Mouse (Mus musculus) myocyte (in vitro differentiated cells): ENCODE data around the gene Akr1b8. TPM values are rescaled to one million over a fixed set of nuclear protein-coding genes. Genes with fewer than 3 reads are reported as not detected.

ENCODE experiments used
- H3K27me3 ChIP-seq: one replicate; pipeline ENCODE4 v1.6.1; 2011; ENCODE audit not compliant: control insufficient read depth, insufficient read depth, insufficient read length
- H3K36me3 ChIP-seq: one replicate; pipeline ENCODE4 v1.6.1; 2011; ENCODE audit not compliant: control insufficient read depth, insufficient read depth
- H3K4me2 ChIP-seq: one replicate; pipeline ENCODE4 v1.6.1; 2011; ENCODE audit warnings: low read depth, control low read depth
- H3K4me3 ChIP-seq: one replicate; pipeline ENCODE4 v1.5.1; 2011; ENCODE audit warnings: mild to moderate bottlenecking, control low read depth, moderate library complexity
- H3K79me2 ChIP-seq: one replicate; pipeline ENCODE4 v1.6.1; 2011; ENCODE audit not compliant: control insufficient read depth, insufficient read depth
- H3ac ChIP-seq: one replicate; pipeline ENCODE4 v1.6.1; 2011; ENCODE audit not compliant: control insufficient read depth, insufficient read length
- CEBPB ChIP-seq: IDR thresholded peaks from 2 replicates; pipeline ENCODE4 v1.6.1; 2011; ENCODE audit warnings: mild to moderate bottlenecking, moderate library complexity; ENCODE audit not compliant: poor library complexity, insufficient read depth, severe bottlenecking
- E2F4 ChIP-seq: IDR thresholded peaks from one replicate; pipeline ENCODE4 v1.6.1; 2011; ENCODE audit warnings: mild to moderate bottlenecking, control low read depth, moderate library complexity; ENCODE audit not compliant: insufficient read depth
- MAX ChIP-seq: IDR thresholded peaks from one replicate; pipeline ENCODE4 v1.6.1; 2011; ENCODE audit warnings: low read depth, mild to moderate bottlenecking, control low read depth
- MYOD1 ChIP-seq, 3 experiments: IDR thresholded peaks; one replicate each; pipeline ENCODE4 v1.6.1; 2011; ENCODE audit warnings: control low read depth in 2 of 3, low read depth in 2 of 3, mild to moderate bottlenecking in 2 of 3, moderate library complexity in 1 of 3; ENCODE audit not compliant: insufficient read length in 2 of 3, control insufficient read depth in 1 of 3
- MYOG ChIP-seq, 3 experiments: IDR thresholded peaks; one replicate each; pipeline ENCODE4 v1.6.1; 2011; ENCODE audit warnings: control low read depth in 2 of 3, low read depth in 2 of 3, mild to moderate bottlenecking in 2 of 3; ENCODE audit not compliant: insufficient read length in 2 of 3, control insufficient read depth in 1 of 3, insufficient read depth in 1 of 3
- POLR2A ChIP-seq: IDR thresholded peaks from one replicate; pipeline ENCODE4 v1.6.1; 2011; ENCODE audit warnings: low read depth, mild to moderate bottlenecking, control low read depth, moderate library complexity; ENCODE audit not compliant: insufficient read length
- POLR2AphosphoS2 ChIP-seq: IDR thresholded peaks from one replicate; pipeline ENCODE4 v1.6.1; 2011; ENCODE audit warnings: low read depth, control low read depth; ENCODE audit not compliant: insufficient read length
- REST ChIP-seq: IDR thresholded peaks from one replicate; pipeline ENCODE4 v1.6.1; 2011; ENCODE audit warnings: mild to moderate bottlenecking, control low read depth, moderate library complexity; ENCODE audit not compliant: insufficient read depth, insufficient read length
- SRF ChIP-seq: IDR thresholded peaks from one replicate; pipeline ENCODE4 v1.6.1; 2011; ENCODE audit warnings: low read depth; ENCODE audit not compliant: control insufficient read depth, insufficient read length
- TCF12 ChIP-seq: IDR thresholded peaks from one replicate; pipeline ENCODE4 v1.6.1; 2011; ENCODE audit warnings: mild to moderate bottlenecking, control low read depth; ENCODE audit not compliant: poor library complexity, insufficient read depth, severe bottlenecking
- TCF3 ChIP-seq: IDR thresholded peaks from one replicate; pipeline ENCODE4 v1.6.1; 2011; ENCODE audit warnings: low read depth, control low read depth; ENCODE audit not compliant: insufficient read length
- USF1 ChIP-seq: IDR thresholded peaks from one replicate; pipeline ENCODE4 v1.6.1; 2011; ENCODE audit warnings: low read depth, mild to moderate bottlenecking, control low read depth, moderate library complexity
- polyA plus RNA-seq: library from polyadenylated mRNA; unstranded; fragments of >200 nt; fragmentation: generic; extraction: Trizol; gene quantifications from one replicate; pipeline ENCODE4 v1.2.1, GENCODE M21; 2012; ENCODE audit warnings: missing spikeins

Akr1b8 gene
- 167 TPM for polyA plus RNA-seq

GRCm38 (mm10) chr6:34353658-34354353 is at the start of gene Akr1b8:
Gene Akr1b8 (plus strand): TSS chr6:34354119.
- peaks cover 16% of the 10 kb centered on the region for H3K36me3 ChIP-seq
- H3K4me3 ChIP-seq, result peak within 1 kb of the TSS; percentile 32
- H3K79me2 ChIP-seq, result no peaks in the 10 kb centered on the region
- peak within 1 kb of the TSS; percentile 98 for H3K4me2 ChIP-seq
- TF ChIP-seq TCF3 (no peak), POLR2A (peak; percentile 74), TCF12 (no peak), MYOG (IDR thresholded peaks at IDR 0.05; ENCODE audit: control insufficient read depth in 1 of 3, insufficient read depth in 1 of 3, insufficient read length in 2 of 3, low read depth in 2 of 3) (peak in 1 of 3 experiments; percentile 4), POLR2AphosphoS2 (peak; percentile 66)
- no peaks in the 10 kb centered on the region for H3K27me3 ChIP-seq
- H3ac ChIP-seq, result no peak within 1 kb of the TSS

DNA sequence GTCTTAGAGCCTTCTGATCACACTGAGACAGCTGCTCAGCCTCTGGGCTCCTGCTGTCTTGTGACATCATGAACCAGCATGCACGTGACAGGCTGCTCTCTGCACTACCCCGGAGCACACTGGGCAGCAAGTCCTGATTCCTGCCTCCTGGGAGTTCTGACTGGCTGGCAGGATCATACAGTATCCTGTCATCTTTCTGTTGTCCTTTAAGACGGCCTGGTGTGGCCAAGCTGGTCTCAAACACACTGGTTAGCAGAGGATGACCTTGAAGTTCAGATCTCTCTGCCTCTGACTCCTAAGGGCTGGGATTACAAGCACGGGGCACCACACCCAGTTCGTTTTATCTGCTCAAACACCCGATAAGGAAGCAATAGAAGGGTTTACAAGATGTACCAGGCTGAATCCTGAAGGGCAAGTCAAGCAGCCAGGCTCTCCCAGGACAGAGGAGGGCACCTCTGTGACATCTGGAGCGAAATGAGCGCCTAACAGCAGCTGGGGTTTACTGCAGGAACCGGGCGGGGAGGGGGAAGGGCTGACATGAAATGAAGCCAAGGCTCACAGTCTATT is 49.2 kb upstream of the Akr1b8 start:
- Histone ChIP-seq H3ac (no peak overlapping the region), H3K79me2 (no peaks in the 10 kb centered on the region), H3K4me3 (no peak overlapping the region), H3K27me3 (no peaks in the 10 kb centered on the region), H3K36me3 (peaks cover 46% of the 10 kb centered on the region), H3K4me2 (no peak overlapping the region)
- peak in 2 of 3 experiments; percentile 23 to 53 for TF ChIP-seq MYOD1 (IDR thresholded peaks at IDR 0.05; ENCODE audit: control insufficient read depth in 1 of 3, insufficient read length in 2 of 3, low read depth in 2 of 3)
- no peak for TF ChIP-seq E2F4
- peak; percentile 25 to 66 (median 48) for TF ChIP-seq MYOG (IDR thresholded peaks at IDR 0.05; ENCODE audit: control insufficient read depth in 1 of 3, insufficient read depth in 1 of 3, insufficient read length in 2 of 3, low read depth in 2 of 3)

GRCm38 (mm10) chr6:34306797-34307196 is 47.1 kb upstream of the Akr1b8 start:
- H3K27me3 ChIP-seq, result no peaks in the 10 kb centered on the region
- TF ChIP-seq TCF12, result no peak
- TF ChIP-seq TCF3, result no peak
- TF ChIP-seq E2F4, result no peak
- TF ChIP-seq MAX, result no peak
- no peak for TF ChIP-seq CEBPB
- TF ChIP-seq REST, result no peak
- TF ChIP-seq POLR2A, result no peak
- no peak for TF ChIP-seq USF1
- no peak for TF ChIP-seq POLR2AphosphoS2
- TF ChIP-seq SRF, result no peak
- TF ChIP-seq MYOD1 (IDR thresholded peaks at IDR 0.05; ENCODE audit: control insufficient read depth in 1 of 3, insufficient read length in 2 of 3, low read depth in 2 of 3), result no peak
- no peak for TF ChIP-seq MYOG (IDR thresholded peaks at IDR 0.05; ENCODE audit: control insufficient read depth in 1 of 3, insufficient read depth in 1 of 3, insufficient read length in 2 of 3, low read depth in 2 of 3)
- no peak overlapping the region for H3ac ChIP-seq
- H3K4me3 ChIP-seq, result no peak overlapping the region
- H3K4me2 ChIP-seq, result no peak overlapping the region
- H3K36me3 ChIP-seq, result peaks cover 62% of the 10 kb centered on the region
- H3K79me2 ChIP-seq, result no peaks in the 10 kb centered on the region

- TF ChIP-seq TCF12, result no peak
- TF ChIP-seq POLR2AphosphoS2, result no peak
- TF ChIP-seq CEBPB, result no peak
- TF ChIP-seq POLR2A, result no peak
- TF ChIP-seq USF1, result no peak
- TF ChIP-seq E2F4, result no peak
- no peak for TF ChIP-seq SRF
- TF ChIP-seq REST, result no peak
- no peak for TF ChIP-seq MYOG (IDR thresholded peaks at IDR 0.05; ENCODE audit: control insufficient read depth in 1 of 3, insufficient read depth in 1 of 3, insufficient read length in 2 of 3, low read depth in 2 of 3)
- TF ChIP-seq MYOD1 (IDR thresholded peaks at IDR 0.05; ENCODE audit: control insufficient read depth in 1 of 3, insufficient read length in 2 of 3, low read depth in 2 of 3), result no peak
- no peak for TF ChIP-seq MAX
- TF ChIP-seq TCF3, result no peak
- H3K27me3 ChIP-seq, result no peaks in the 10 kb centered on the region
- peaks cover 51% of the 10 kb centered on the region for H3K36me3 ChIP-seq
- no peak overlapping the region for H3K4me2 ChIP-seq
- peaks cover 17% of the 10 kb centered on the region for H3K79me2 ChIP-seq
- H3K4me3 ChIP-seq, result no peak overlapping the region
- H3ac ChIP-seq, result no peak overlapping the region
Measured at GRCm38 (mm10) chr6:34309526-34309925, 44.4 kb upstream of the Akr1b8 start.

- H3K4me3 ChIP-seq, result no peak overlapping the region
- TF ChIP-seq TCF12 (no peak), CEBPB (no peak), POLR2A (no peak), MYOG (IDR thresholded peaks at IDR 0.05; ENCODE audit: control insufficient read depth in 1 of 3, insufficient read depth in 1 of 3, insufficient read length in 2 of 3, low read depth in 2 of 3) (no peak)
Measured at GRCm38 (mm10) chr6:34310023-34310595, 43.8 kb upstream of the Akr1b8 start.

More at GRCm38 (mm10) chr6:34310023-34310595, 43.8 kb upstream of the Akr1b8 start:
- Histone ChIP-seq H3ac (no peak overlapping the region), H3K79me2 (peaks cover 23% of the 10 kb centered on the region), H3K36me3 (peaks cover 46% of the 10 kb centered on the region), H3K27me3 (no peaks in the 10 kb centered on the region), H3K4me2 (no peak overlapping the region)
